Comparison of ENCODE assay signal across 9 mouse cellular contexts in genomic region chr9:105484338-105485084, GRCm38 (mm10). TPM values are rescaled to one million over a fixed set of nuclear protein-coding genes. Genes with fewer than 3 reads are reported as not detected.
DNase-seq lines count a peak whose midpoint lies in the region; ATAC-seq and TF ChIP-seq lines count a peak whose summit lies in the region.
"Had no signal": no experiment of that assay in that cellular context is flagged by ENCODE, and none has a peak within 500 bp of the region (broad histone marks: within the 10 kb centered on the region; RNA-seq: fewer than 3 reads in every experiment).

No protein-coding gene starts in this region.

- WGBS in forebrain, postnatal 0 days: 57% methylated on average over 5 of the region's 5 CpGs
- WGBS in forebrain, embryonic 10.5 days: 91% methylated on average over 5 of the region's 5 CpGs
- 56% methylated on average over 5 of the region's 5 CpGs for WGBS in lung, adult 2 months

- no peaks in the 10 kb centered on the region for H3K9me3 ChIP-seq in forebrain, postnatal 0 days (ENCODE audit: low read length)
- no peaks in the 10 kb centered on the region for H3K9me3 ChIP-seq in forebrain, embryonic 10.5 days
- H3K9me3 ChIP-seq in G1E (replicated peaks): no peaks in the 10 kb centered on the region

- no peak overlapping the region for H3K9ac ChIP-seq in forebrain, postnatal 0 days

- no peaks in the 10 kb centered on the region for H3K27me3 ChIP-seq in forebrain, postnatal 0 days (ENCODE audit: insufficient read depth, low read length)
- H3K27me3 ChIP-seq in forebrain, embryonic 10.5 days (ENCODE audit: poor library complexity, severe bottlenecking): no peaks in the 10 kb centered on the region
- no peaks in the 10 kb centered on the region for H3K27me3 ChIP-seq in G1E (ENCODE audit: insufficient read depth, low read length)

- H3K27ac ChIP-seq in forebrain, postnatal 0 days (ENCODE audit: low read depth, low read length): 0 out of 2 replicates have a peak overlapping the region, but pooled peaks have one; percentile 15
- H3K27ac ChIP-seq in forebrain, embryonic 10.5 days: no peak overlapping the region

- no peaks in the 10 kb centered on the region for H3K4me1 ChIP-seq in forebrain, postnatal 0 days (ENCODE audit: insufficient read depth)
- no peaks in the 10 kb centered on the region for H3K4me1 ChIP-seq in forebrain, embryonic 10.5 days
- H3K4me1 ChIP-seq in G1E (ENCODE audit: insufficient read depth, low read depth, low read length): peaks cover 38% of the 10 kb centered on the region
- peaks cover 9% of the 10 kb centered on the region for H3K4me1 ChIP-seq in lung, adult 2 months (ENCODE audit: control insufficient read depth, insufficient read depth, low read length)

- intact Hi-C loops in gastrocnemius, postnatal 36 days (cut with DNase I): no loop called here

- H3K4me3 ChIP-seq in forebrain, postnatal 0 days (ENCODE audit: low read depth, low read length): no peak overlapping the region
- H3K4me3 ChIP-seq in forebrain, embryonic 10.5 days: no peak overlapping the region
- H3K4me3 ChIP-seq in G1E (ENCODE audit: low read depth, low read length): peak overlapping the region; percentile 62; the same call in 1 of the 2 replicates
- no peak overlapping the region for H3K4me3 ChIP-seq in lung, adult 2 months (replicated peaks; ENCODE audit: extremely low read depth, low read depth, low read length)
- H3K4me3 ChIP-seq: erythroblast, embryonic 14.5 days had no signal

- no peaks in the 10 kb centered on the region for H3K36me3 ChIP-seq in forebrain, postnatal 0 days (ENCODE audit: insufficient read depth)
- peaks cover 8% of the 10 kb centered on the region for H3K36me3 ChIP-seq in forebrain, embryonic 10.5 days (replicated peaks)
- peaks cover 40% of the 10 kb centered on the region for H3K36me3 ChIP-seq in G1E (replicated peaks)

- no peak for TF ChIP-seq POLR2A in lung, adult 2 months (IDR thresholded peaks at IDR 0.05; ENCODE audit: borderline replicate concordance, extremely low read depth, low read depth, low read length)

- DNase-seq in forebrain, postnatal 0 days: peak; percentile 21
- DNase-seq in forebrain, embryonic 10.5 days (ENCODE audit: extremely low spot score, low spot score): no peak
- peak; percentile 38 for DNase-seq in G1E (ENCODE audit: low spot score)
- DNase-seq in gastrocnemius, postnatal 36 days: peak; percentile 18 to 31
- DNase-seq in embryo, embryonic 10 days (ENCODE audit: low spot score): no peak
- DNase-seq in embryo, embryonic 10.5 days (ENCODE audit: low spot score): no peak
- DNase-seq in lung, adult 2 months: no peak

- H3K4me2 ChIP-seq in forebrain, postnatal 0 days (ENCODE audit: low read depth): no peak overlapping the region

- no peak for TF ChIP-seq CTCF in forebrain, postnatal 0 days (IDR thresholded peaks at IDR 0.05; ENCODE audit: low read depth)
- TF ChIP-seq CTCF in G1E (IDR thresholded peaks at IDR 0.05; ENCODE audit: low read depth, low read length): no peak
- no peak for TF ChIP-seq CTCF in lung, adult 2 months (IDR thresholded peaks at IDR 0.05; ENCODE audit: insufficient read depth, low read length)

- ATAC-seq in forebrain, postnatal 0 days: peak; percentile 72
- peak; percentile 96 for ATAC-seq in G1E (ENCODE audit: extremely low read depth, insufficient number of reproducible peaks, low FRiP score, poor library complexity, severe bottlenecking)
- ATAC-seq in megakaryocyte, adult 5-6 weeks (ENCODE audit: poor library complexity, severe bottlenecking): peak; percentile 98

RNA-seq across cellular contexts. Expression of gene Atp2c1, which starts 42.6 kb away (rescaled TPM):
- 207 and 248 TPM in 2 replicates for total RNA-seq in forebrain, postnatal 0 days (2014; rRNA removed)
- 53.8 and 80.6 TPM in 2 replicates for polyA plus RNA-seq in forebrain, postnatal 0 days (2015; fragmentation: Nextera tagmentation; extraction: Ambion mirVana)
- polyA plus RNA-seq in forebrain, embryonic 10.5 days (2016; fragmentation: Nextera tagmentation; extraction: Ambion mirVana): 50.3 and 52.6 TPM in 2 replicates
- total RNA-seq in G1E (2014; fragmentation: Nextera tagmentation) (38.7 and 51.3 TPM in 2 replicates), G1E (2017) (75.2 and 83.3 TPM in 2 replicates)
- 11.4 and 11.8 TPM in 2 replicates for polyA plus RNA-seq in G1E (2012)
- 10 to 100 TPM; 34.2 to 35.3 TPM for total RNA-seq in gastrocnemius, postnatal 36 days (2021)
- 65.5 and 71.0 TPM in 2 replicates for total RNA-seq in megakaryocyte, adult 5-6 weeks (2015)
- 159 and 166 TPM in 2 replicates for total RNA-seq in megakaryocyte, adult 5-6 weeks (2017)
- polyA plus RNA-seq in lung, adult 2 months (2012; rRNA removed): 74.5 and 79.3 TPM in 2 replicates

Comparison
In these comparisons a context has a peak if more than half of its experiments do, and no peak if none do; other contexts are left out.
1. DNase-seq: peak in forebrain, postnatal 0 days (single experiment), G1E (single experiment) and gastrocnemius, postnatal 36 days (2 of 2); none in forebrain, embryonic 10.5 days (single experiment), embryo, embryonic 10 days (single experiment), embryo, embryonic 10.5 days (single experiment) and lung, adult 2 months (single experiment).
2. Peak in every context shown above with its lines, with median percentiles within 50 percentile points of each other: ATAC-seq.